Mouse (Mus musculus) kidney, postnatal 4 days (tissue): ENCODE measurements around the gene Smim11.

Source experiments
- DNase-seq, 2 experiments: peaks; one replicate each; pipeline ENCODE4 v3.0.0; 2021; ENCODE audit warnings: mixed read lengths in 2 of 2

Smim11 gene

GRCm38 (mm10) chr16:92300649-92301411 lies at the start of gene Smim11:
Gene Smim11 (plus strand): TSS chr16:92301286.
- peak; percentile 94 to 96 for DNase-seq

GRCm38 (mm10) chr16:92254316-92254715 lies 46.8 kb upstream of the Smim11 start:
- no peak for DNase-seq

DNA sequence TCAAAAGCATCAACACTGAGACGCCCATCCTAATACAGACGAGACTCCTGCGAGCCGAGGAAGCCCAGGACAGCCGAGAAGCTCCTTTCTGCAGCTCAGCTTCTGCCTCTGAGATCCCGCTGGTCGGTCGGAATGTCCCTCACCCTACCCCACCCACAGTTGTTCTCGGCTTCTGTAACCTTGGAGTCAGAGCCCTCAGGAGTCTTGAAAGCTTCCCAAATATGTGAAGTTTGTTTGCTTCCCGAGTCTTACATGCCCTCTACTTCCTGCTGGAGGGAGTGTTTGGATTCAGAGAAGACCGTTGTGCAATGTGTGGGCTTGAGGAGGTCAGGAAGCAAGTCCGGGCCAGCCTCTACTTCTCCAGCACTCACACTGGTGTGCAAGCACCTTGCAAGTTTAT lies 33.2 kb upstream of the Smim11 start:
- no peak for DNase-seq

- DNase-seq = no peak
These were observed 26.6 kb upstream of the Smim11 start for GRCm38 (mm10) chr16:92274516-92274915.

DNA sequence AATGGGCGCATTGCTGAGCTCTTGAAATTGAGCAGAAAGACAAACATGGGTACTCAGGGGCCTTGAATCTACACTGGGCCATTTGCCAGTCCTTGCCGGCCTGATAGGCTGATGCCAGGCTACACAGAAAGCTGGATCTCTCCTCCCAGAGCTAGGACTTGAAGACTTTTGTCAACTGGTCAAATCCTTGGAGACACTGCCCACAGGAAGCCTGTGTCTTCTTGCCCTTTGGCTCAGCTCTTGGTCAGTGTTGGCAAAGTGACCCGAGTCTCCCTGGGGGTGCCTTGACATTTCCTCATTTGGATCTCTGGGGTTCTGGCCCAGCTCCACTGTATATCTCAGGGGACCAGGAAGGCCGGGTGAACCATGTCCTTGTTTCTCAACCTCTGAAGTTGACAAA lies 25.6 kb upstream of the Smim11 start:
- no peak for DNase-seq

- no peak for DNase-seq
These were observed 18.4 kb upstream of the Smim11 start for GRCm38 (mm10) chr16:92282671-92283070.

- DNase-seq = no peak
These were observed 16.0 kb upstream of the Smim11 start for GRCm38 (mm10) chr16:92285068-92285467.

DNA sequence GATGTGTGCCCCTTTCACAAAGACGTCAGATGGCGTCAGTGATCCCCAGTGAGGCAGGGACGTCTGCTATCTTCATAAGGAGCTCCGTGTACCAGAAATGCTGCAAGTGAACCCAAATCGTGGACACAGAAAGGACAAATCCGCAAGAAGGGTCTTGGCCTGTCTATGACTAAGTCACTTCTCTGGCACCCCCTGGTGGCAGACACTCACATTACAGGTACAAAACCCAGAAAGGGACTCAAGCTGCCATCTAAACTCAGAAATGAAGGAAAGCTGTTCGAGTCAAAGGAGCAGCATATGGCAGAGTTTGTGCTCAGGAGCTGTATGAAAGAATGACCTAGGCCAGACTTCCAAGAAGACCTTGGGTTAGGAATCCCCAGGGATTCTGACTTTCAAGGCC lies 14.5 kb upstream of the Smim11 start:
- peak; percentile 95 to 97 for DNase-seq

GRCm38 (mm10) chr16:92288778-92289177 lies 12.3 kb upstream of the Smim11 start:
- DNase-seq = peak; percentile 62 to 73

- no peak for DNase-seq
These were observed 11.0 kb upstream of the Smim11 start for GRCm38 (mm10) chr16:92290045-92290444.

- DNase-seq = no peak
These were observed 9.0 kb upstream of the Smim11 start, which contains the start of gene Kcne2 for GRCm38 (mm10) chr16:92292101-92292500. Gene Kcne2 (plus strand): TSS chr16:92292389.

- no peak for DNase-seq
These were observed 6.7 kb upstream of the Smim11 start for GRCm38 (mm10) chr16:92294267-92294970.

GRCm38 (mm10) chr16:92295328-92295727 lies 5.8 kb upstream of the Smim11 start:
- no peak for DNase-seq

DNA sequence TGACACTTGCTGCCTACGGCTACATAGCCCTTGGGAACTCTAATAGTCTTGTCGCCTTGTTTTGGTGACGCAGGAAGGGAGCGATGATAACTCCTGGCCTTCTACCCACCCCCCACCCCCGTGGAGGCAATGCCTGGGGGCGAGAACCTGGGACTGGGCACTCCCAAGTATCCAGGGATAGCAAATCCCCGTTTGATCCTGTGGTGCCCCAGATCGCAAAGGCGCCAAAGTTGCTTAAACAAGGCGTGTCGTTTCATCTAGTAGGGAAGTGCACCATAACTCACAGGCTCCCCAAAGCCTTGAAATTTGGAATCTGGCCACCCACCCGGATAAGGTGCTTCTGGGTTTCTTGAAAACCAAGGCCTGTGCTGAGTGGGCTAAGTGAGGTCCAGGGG lies 323 bp downstream of the Smim11 start:
- peak in 1 of 2 experiments; percentile 44 for DNase-seq

- DNase-seq = peak; percentile 24 to 36
These were observed 903 bp downstream of the Smim11 start for GRCm38 (mm10) chr16:92301989-92302388.

DNA sequence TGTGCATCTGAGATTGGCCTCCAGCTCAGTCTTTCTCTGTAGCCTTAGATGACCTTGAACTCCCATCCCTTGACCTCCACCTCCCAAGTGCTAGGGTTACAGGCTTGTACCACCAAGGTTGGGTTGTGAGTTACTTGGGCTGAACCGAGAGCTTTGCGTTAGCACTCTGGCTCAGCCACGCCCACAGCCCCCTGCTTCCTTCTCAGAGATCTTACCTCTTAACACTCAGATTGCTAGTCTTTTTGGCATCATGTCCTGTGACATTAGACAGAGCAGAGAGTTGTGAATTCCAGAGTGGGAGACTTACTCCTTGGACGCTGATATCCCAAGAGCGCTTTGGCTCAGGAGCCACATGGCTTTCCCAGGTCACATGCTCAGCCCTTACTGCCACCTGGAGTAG lies 1.4 kb downstream of the Smim11 start:
- DNase-seq = no peak

DNA sequence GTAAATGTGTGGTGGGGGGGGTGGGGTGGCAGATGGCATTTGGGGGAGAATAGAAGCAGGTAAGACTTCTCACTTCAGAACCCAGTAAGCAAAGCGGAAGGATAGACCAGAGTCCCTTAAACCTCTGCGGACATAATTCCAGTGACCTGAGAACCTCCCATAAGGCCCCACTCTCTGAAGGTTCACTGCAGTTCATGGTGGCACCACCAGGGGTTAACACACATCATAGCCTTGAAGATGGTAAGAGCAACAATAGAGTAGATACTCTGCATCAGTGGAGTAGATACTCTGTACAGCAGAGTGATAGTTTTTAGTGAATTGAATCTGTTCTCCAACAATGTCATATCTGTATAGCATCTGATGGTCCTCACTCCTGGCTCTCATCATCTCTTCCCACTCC lies 4.4 kb downstream of the Smim11 start:
- DNase-seq = no peak

GRCm38 (mm10) chr16:92307947-92308346 lies 6.9 kb downstream of the Smim11 start:
- DNase-seq = no peak

- no peak for DNase-seq
These were observed 8.0 kb downstream of the Smim11 start for GRCm38 (mm10) chr16:92309126-92309525.

GRCm38 (mm10) chr16:92313953-92314741 lies 13.1 kb downstream of the Smim11 start:
- peak; percentile 45 to 55 for DNase-seq

GRCm38 (mm10) chr16:92316049-92316738 lies 15.1 kb downstream of the Smim11 start:
- DNase-seq = no peak

- peak; percentile 73 to 75 for DNase-seq
These were observed 18.4 kb downstream of the Smim11 start for GRCm38 (mm10) chr16:92319353-92320109.
